Mouse (Mus musculus) stomach, postnatal 0 days (tissue): Measurements from ENCODE around the gene Zfp78. TPM values are rescaled to one million over a fixed set of nuclear protein-coding genes. Genes with fewer than 3 reads are reported as not detected.

Experiments used
- ATAC-seq: fragments of 200-750 bp; cut with Nextera tagmentation; 2 replicates; pipeline ENCODE4 v1.8.0; 2017; ENCODE audit not compliant: low FRiP score, low TSS enrichment
- DNase-seq: peaks from one replicate; pipeline ENCODE4 v3.0.0-alpha.2; 2016; ENCODE audit warnings: low spot score
- H3K27ac ChIP-seq: fragments of 300-500 bp; sonication (generic); replicated peaks from 2 replicates; pipeline ENCODE4 v1.5.1; 2014; ENCODE audit warnings: mild to moderate bottlenecking, control low read depth
- H3K27me3 ChIP-seq: fragments of 300-500 bp; sonication (generic); 2 replicates; pipeline ENCODE4 v1.6.1; 2014; ENCODE audit warnings: low read length; ENCODE audit not compliant: control insufficient read depth, insufficient read depth
- H3K36me3 ChIP-seq: fragments of 300-500 bp; sonication (generic); 2 replicates; pipeline ENCODE4 v1.6.1; 2014; ENCODE audit warnings: low read length, mixed read lengths; ENCODE audit not compliant: control insufficient read depth, insufficient read depth
- H3K4me1 ChIP-seq: fragments of 300-500 bp; sonication (generic); replicated peaks from 2 replicates; pipeline ENCODE4 v1.6.1; 2014; ENCODE audit warnings: antibody characterized with exemption; ENCODE audit not compliant: control insufficient read depth, insufficient read depth
- H3K4me2 ChIP-seq: fragments of 300-500 bp; sonication (generic); replicated peaks from 2 replicates; pipeline ENCODE4 v1.6.1; 2014; ENCODE audit warnings: low read depth, mild to moderate bottlenecking, control low read depth, moderate library complexity
- H3K4me3 ChIP-seq: fragments of 300-500 bp; sonication (generic); 2 replicates; pipeline ENCODE4 v1.5.1; 2014; ENCODE audit warnings: low read depth, low read length, control low read depth
- H3K9ac ChIP-seq: fragments of 300-500 bp; sonication (generic); 2 replicates; pipeline ENCODE4 v1.6.1; 2014; ENCODE audit warnings: mild to moderate bottlenecking, low read length, control low read depth, mixed read lengths
- H3K9me3 ChIP-seq: fragments of 300-500 bp; sonication (generic); 2 replicates; pipeline ENCODE4 v1.6.1; 2016; ENCODE audit warnings: low read length; ENCODE audit not compliant: control insufficient read depth
- CTCF ChIP-seq: IDR thresholded peaks from 2 replicates; pipeline ENCODE4 v1.5.1; 2016; ENCODE audit warnings: antibody characterized with exemption, low read depth, mild to moderate bottlenecking, moderate library complexity
- EP300 ChIP-seq: optimal IDR thresholded peaks from 2 replicates; pipeline ENCODE3; 2016; ENCODE audit warnings: antibody characterized with exemption
- WGBS: fragments of 180-500 bp; shearing (Covaris S2); extraction: QIAGEN DNeasy Blood & Tissue Kit; methylation state at CpG from one replicate; pipeline ENCODE4 v1.1.7; 2014; 5-methylcytosine and 5-hydroxymethylcytosine counted together
- polyA plus RNA-seq: library from polyadenylated mRNA; unstranded; fragments of >200 nt; fragmentation: Nextera tagmentation; extraction: Ambion mirVana; gene quantifications from 2 replicates; pipeline ENCODE4 v1.2.1, GENCODE M21; 2015

The Zfp78 gene
- polyA plus RNA-seq, 1 experiment from 2014 or later: 1.9 TPM

GRCm38 (mm10) chr7:6419894-6420293 is 56.8 kb downstream of the Zfp78 start:
- Histone ChIP-seq H3K9me3 (no peaks in the 10 kb centered on the region), H3K4me2 (no peak overlapping the region), H3K27ac (no peak overlapping the region), H3K9ac (no peak overlapping the region), H3K27me3 (no peaks in the 10 kb centered on the region), H3K4me3 (no peak overlapping the region), H3K4me1 (no peaks in the 10 kb centered on the region), H3K36me3 (no peaks in the 10 kb centered on the region)
- DNase-seq (no peak), ATAC-seq (no peak)
- WGBS: 68% methylated on average over 6 of the region's 6 CpGs
- TF ChIP-seq CTCF (no peak), EP300 (no peak)

GRCm38 (mm10) chr7:6429381-6429780 is 66.3 kb downstream of the Zfp78 start:
- no peaks in the 10 kb centered on the region for H3K36me3 ChIP-seq
- no peaks in the 10 kb centered on the region for H3K27me3 ChIP-seq
- ATAC-seq: no peak
- no peak overlapping the region for H3K4me3 ChIP-seq
- no peak overlapping the region for H3K4me2 ChIP-seq
- H3K27ac ChIP-seq: no peak overlapping the region
- 77% methylated on average over 3 of the region's 3 CpGs for WGBS
- no peak for DNase-seq
- TF ChIP-seq CTCF (peak; percentile 17; the same call in 1 of the 2 replicates), EP300 (no peak)
- H3K4me1 ChIP-seq: no peaks in the 10 kb centered on the region
- H3K9ac ChIP-seq: no peak overlapping the region
- H3K9me3 ChIP-seq: 0 out of 2 replicates have a peak, but pooled peaks cover 4% of the 10 kb centered on the region

GRCm38 (mm10) chr7:6430342-6430741 is 67.3 kb downstream of the Zfp78 start:
- Histone ChIP-seq H3K4me1 (no peaks in the 10 kb centered on the region), H3K27ac (no peak overlapping the region), H3K4me2 (no peak overlapping the region), H3K36me3 (no peaks in the 10 kb centered on the region), H3K9ac (no peak overlapping the region), H3K4me3 (no peak overlapping the region), H3K27me3 (no peaks in the 10 kb centered on the region), H3K9me3 (0 out of 2 replicates have a peak, but pooled peaks cover 4% of the 10 kb centered on the region)
- DNase-seq: peak; percentile 27
- TF ChIP-seq EP300 (no peak), CTCF (peak; percentile 62)
- ATAC-seq: no peak
- 28% methylated on average over 2 of the region's 2 CpGs for WGBS

Other genes starting within 250 kb of the Zfp78 start
- 36.9 and 41.2 TPM in 2 replicates for gene Zfp787, start 207.3 kb upstream of the Zfp78 start, polyA plus RNA-seq
- 23.7 and 25.3 TPM in 2 replicates for gene Zfp444, start 191.1 kb upstream of the Zfp78 start, polyA plus RNA-seq
- gene Galp, start 166.2 kb upstream of the Zfp78 start, polyA plus RNA-seq: not detected in 2 replicates
- gene Zscan5b, start 141.0 kb upstream of the Zfp78 start, polyA plus RNA-seq: not detected in 2 replicates
- gene Epp13, start 110.6 kb upstream of the Zfp78 start, polyA plus RNA-seq: not detected in 2 replicates
- gene Zfp667, start 76.7 kb upstream of the Zfp78 start, polyA plus RNA-seq: 5.2 and 5.4 TPM in 2 replicates
- gene Zfp583, start 32.0 kb upstream of the Zfp78 start, polyA plus RNA-seq: 1.9 and 2.0 TPM in 2 replicates
- 0.35 and 0.41 TPM in 2 replicates for gene Gm3854, start 19.5 kb upstream of the Zfp78 start, polyA plus RNA-seq
- 2.4 and 2.6 TPM in 2 replicates for gene Zfp28, start 20.0 kb downstream of the Zfp78 start, polyA plus RNA-seq
- gene Smim17, start 35.4 kb downstream of the Zfp78 start, polyA plus RNA-seq: 0.02 and 0.10 TPM in 2 replicates
- not detected in 2 replicates for gene Gm20715, start 47.0 kb downstream of the Zfp78 start, polyA plus RNA-seq
- not detected in 2 replicates for gene Olfr1344, start 75.4 kb downstream of the Zfp78 start, polyA plus RNA-seq
- not detected in 2 replicates for gene Olfr1336, start 92.9 kb downstream of the Zfp78 start, polyA plus RNA-seq
- gene Olfr1346, start 103.8 kb downstream of the Zfp78 start, polyA plus RNA-seq: not detected in 2 replicates
- gene Olfr5, start 123.7 kb downstream of the Zfp78 start, polyA plus RNA-seq: not detected in 2 replicates
- not detected in 2 replicates for gene Olfr1347, start 136.5 kb downstream of the Zfp78 start, polyA plus RNA-seq
- gene Olfr1348, start 145.5 kb downstream of the Zfp78 start, polyA plus RNA-seq: not detected in 2 replicates
- gene Olfr1349, start 159.7 kb downstream of the Zfp78 start, polyA plus RNA-seq: 0.02 TPM in 1 of 2 replicates, not detected in the other
- not detected in 2 replicates for gene Olfr1350, start 201.6 kb downstream of the Zfp78 start, polyA plus RNA-seq